Mouse (Mus musculus) olfactory bulb, adult 2 months (tissue): Measurements from ENCODE around the gene Tctn3. TPM values are rescaled to one million over a fixed set of nuclear protein-coding genes. Genes with fewer than 3 reads are reported as not detected.

Experiments used
- H3K27ac ChIP-seq: fragments of 200-500 bp; 2 replicates; pipeline ENCODE4 v1.5.1; 2012; ENCODE audit warnings: low read depth, low read length; ENCODE audit not compliant: insufficient read depth
- H3K4me1 ChIP-seq: fragments of 200-500 bp; 2 replicates; pipeline ENCODE4 v1.6.1; 2012; ENCODE audit warnings: low read length; ENCODE audit not compliant: control insufficient read depth, insufficient read depth
- H3K4me3 ChIP-seq: fragments of 200-500 bp; 2 replicates; pipeline ENCODE4 v1.5.1; 2012; ENCODE audit warnings: mild to moderate bottlenecking, low read depth, low read length, moderate library complexity; ENCODE audit not compliant: insufficient read depth
- CTCF ChIP-seq: fragments of 200-500 bp; IDR thresholded peaks from 2 replicates; pipeline ENCODE4 v1.5.1; 2012; ENCODE audit warnings: low read depth, mild to moderate bottlenecking, low read length, moderate library complexity; ENCODE audit not compliant: insufficient read depth
- POLR2A ChIP-seq: fragments of 200-500 bp; IDR thresholded peaks from 2 replicates; pipeline ENCODE4 v1.6.1; 2012; ENCODE audit warnings: mild to moderate bottlenecking, low read depth, low read length, moderate library complexity; ENCODE audit not compliant: insufficient read depth
- WGBS: fragments of 180-500 bp; shearing (Covaris S2); methylation state at CpG from one replicate; pipeline ENCODE4 v1.1.7; 2018; 5-methylcytosine and 5-hydroxymethylcytosine counted together
- polyA plus RNA-seq: library from polyadenylated mRNA; stranded (reverse); fragments of >200 nt; gene quantifications from 2 replicates; pipeline ENCODE4 v1.2.4, GENCODE M21; 2012; ENCODE audit warnings: low replicate concordance; ENCODE audit not compliant: missing spikeins, insufficient read depth, insufficient read length

The Tctn3 gene
- polyA plus RNA-seq, 1 experiment = not detected

DNA sequence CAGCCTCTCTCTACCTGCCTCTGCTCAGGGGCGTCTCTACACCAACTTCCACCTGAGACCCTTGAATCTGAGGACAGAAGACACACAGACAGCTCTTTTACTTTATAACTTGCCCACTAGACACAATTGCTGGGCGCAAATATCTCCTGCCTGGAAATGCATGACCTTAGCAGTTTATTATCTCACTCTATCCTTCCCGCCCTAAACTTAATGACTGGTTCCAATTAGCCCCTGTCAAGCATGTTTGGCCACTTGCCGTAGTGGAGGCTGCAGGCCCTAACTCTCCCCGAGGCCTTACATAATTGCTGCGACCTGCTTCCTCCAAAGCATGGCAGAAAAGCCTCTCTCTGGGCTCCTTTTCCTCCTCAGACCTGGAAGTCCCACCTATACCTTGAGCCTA, 34.3 kb upstream of the Tctn3 start:
- WGBS = 65% methylated on average over 6 of the region's 6 CpGs
- no peaks in the 10 kb centered on the region for H3K4me1 ChIP-seq
- H3K4me3 ChIP-seq = no peak overlapping the region
- no peak for TF ChIP-seq POLR2A
- no peak for TF ChIP-seq CTCF
- H3K27ac ChIP-seq = no peak overlapping the region

DNA sequence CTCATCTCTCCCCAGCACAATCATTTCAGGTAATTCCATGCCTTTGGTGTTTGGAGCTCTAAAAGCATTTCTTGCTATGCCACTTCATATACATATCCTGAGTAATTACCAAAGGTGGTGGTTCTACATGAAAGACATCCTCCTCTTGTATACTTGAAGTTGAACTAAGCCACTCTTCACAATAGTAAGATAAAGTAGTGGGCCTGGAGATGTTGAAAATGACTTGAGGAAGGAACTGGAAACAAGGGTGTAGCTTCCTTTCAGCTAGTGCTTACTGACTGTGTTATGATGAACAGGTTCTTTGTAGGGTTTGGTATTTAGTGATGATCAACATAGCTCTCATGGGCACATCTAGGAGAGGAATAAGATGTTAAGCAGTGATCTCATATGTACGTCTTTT, 31.8 kb upstream of the Tctn3 start:
- WGBS = 96% methylated on average over 1 of the region's 1 CpGs
- Histone ChIP-seq H3K27ac (no peak overlapping the region), H3K4me3 (no peak overlapping the region), H3K4me1 (no peaks in the 10 kb centered on the region)
- TF ChIP-seq CTCF (no peak), POLR2A (no peak)

DNA sequence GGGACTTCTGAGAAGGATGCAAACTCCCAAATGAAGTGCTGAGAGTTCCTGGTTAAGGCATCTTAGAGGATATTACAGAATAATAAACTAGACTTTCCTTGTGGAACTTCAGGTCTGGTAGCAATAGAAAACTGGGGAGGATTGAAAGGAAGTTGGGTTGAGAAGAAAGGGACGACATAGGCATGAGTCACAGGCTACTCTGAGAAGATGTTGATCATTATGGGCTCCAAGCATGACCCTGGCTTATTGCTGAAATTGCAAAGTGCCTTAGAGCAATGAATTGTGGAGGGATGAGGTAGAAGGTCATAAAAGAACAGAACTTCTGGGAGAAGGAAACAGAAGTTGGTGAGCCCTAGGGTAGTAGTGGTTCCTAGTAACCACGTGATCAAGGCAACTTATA, 28.8 kb upstream of the Tctn3 start:
- no peak overlapping the region for H3K4me3 ChIP-seq
- H3K4me1 ChIP-seq = no peaks in the 10 kb centered on the region
- no peak overlapping the region for H3K27ac ChIP-seq
- TF ChIP-seq POLR2A (no peak), CTCF (no peak)
- 88% methylated on average over 2 of the region's 2 CpGs for WGBS

DNA sequence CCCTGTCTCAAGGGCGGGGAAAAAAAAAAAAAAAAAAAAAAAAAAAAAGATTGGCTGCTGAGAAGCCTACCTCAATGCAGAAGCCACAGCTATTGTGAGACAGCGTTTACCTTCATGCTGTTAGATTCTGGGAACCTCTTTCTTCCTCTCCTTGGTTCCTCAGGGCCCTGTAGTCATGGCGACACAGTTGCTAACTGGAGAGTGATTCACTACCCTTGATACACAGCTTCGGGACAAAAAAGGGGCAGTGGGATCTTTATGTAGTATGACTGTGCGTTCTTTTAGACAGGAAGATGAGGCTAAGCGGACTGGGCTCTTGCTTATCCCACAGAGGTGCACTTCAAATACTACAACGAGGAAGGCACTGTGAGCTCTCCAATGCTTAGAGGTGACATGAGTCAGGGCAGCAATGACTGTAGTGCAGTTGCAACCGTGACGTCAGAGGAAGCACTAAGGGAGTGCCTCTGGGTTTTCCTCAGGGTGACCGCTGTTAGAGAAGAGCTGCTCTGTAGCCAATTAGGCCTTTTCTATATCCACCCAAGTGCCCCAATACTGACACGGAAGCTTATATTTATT, 27.8 kb upstream of the Tctn3 start:
- no peaks in the 10 kb centered on the region for H3K4me1 ChIP-seq
- H3K27ac ChIP-seq = no peak overlapping the region
- TF ChIP-seq POLR2A = no peak
- TF ChIP-seq CTCF = no peak
- no peak overlapping the region for H3K4me3 ChIP-seq
- 68% methylated on average over 11 of the region's 11 CpGs for WGBS

DNA sequence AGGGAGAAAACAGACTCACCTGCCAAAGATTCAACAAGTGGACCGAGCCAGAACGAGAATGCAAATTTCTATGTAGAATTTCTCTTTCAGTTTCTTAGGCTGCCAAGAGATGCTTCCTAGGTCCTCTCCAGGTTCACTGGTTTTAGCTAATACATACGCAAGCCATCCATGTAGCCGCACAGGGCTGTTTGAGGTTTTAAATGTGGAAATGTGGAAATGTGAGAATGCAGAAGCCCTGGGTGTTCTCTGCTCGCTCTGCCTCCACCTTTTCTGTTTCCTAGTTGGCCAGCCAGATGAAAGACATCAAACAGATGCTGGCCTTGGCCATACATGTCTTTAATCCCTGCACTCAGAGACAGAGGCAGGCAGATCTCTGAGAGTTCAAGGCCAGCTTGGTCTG, 26.5 kb upstream of the Tctn3 start:
- TF ChIP-seq POLR2A (no peak), CTCF (no peak)
- H3K4me1 ChIP-seq = no peaks in the 10 kb centered on the region
- no peak overlapping the region for H3K4me3 ChIP-seq
- 97% methylated on average over 5 of the region's 5 CpGs for WGBS
- H3K27ac ChIP-seq = no peak overlapping the region

DNA sequence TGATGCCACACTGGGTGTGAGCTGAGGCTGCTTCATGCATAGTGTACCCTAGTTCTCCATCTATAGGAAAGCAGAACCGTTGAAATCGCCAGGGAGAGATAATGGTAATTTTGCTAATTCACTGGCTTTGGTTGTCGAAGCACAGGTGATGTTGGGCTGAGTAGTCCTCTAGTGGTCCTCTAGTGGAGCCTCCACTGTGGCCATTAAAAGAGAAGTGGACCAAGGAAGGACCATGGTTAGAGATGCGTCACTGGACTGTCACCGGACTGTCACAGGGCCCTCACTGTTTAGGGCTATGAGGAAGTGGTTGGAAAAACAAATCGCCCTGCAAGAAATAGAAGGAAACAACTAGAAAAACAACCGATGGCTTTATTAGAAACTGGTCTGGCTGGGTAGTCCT, 25.6 kb upstream of the Tctn3 start:
- H3K4me3 ChIP-seq = no peak overlapping the region
- no peaks in the 10 kb centered on the region for H3K4me1 ChIP-seq
- no peak for TF ChIP-seq CTCF
- no peak for TF ChIP-seq POLR2A
- no peak overlapping the region for H3K27ac ChIP-seq
- 84% methylated on average over 7 of the region's 7 CpGs for WGBS

DNA sequence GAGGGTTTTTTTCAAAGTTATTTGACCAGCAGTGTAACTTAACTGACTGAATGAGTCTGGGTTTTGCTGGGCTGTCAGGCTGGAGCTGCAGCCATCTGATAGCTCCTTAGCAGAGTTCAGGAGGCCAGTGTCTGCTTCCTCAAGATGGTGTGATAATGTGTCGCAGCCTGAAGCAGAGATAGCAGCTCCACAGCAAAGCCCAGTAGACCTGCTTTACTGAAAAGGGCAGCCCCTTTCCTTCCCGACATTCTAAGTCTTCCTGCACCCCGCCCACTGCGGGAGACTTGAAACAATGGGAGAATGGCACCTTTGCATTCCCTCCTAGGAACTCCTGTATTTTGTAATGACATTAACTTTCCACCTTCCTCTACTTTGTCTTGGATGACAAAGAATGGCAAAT, 25.1 kb upstream of the Tctn3 start:
- H3K4me3 ChIP-seq = no peak overlapping the region
- H3K4me1 ChIP-seq = no peaks in the 10 kb centered on the region
- no peak overlapping the region for H3K27ac ChIP-seq
- TF ChIP-seq POLR2A (no peak), CTCF (no peak)
- WGBS = 67% methylated on average over 4 of the region's 4 CpGs

DNA sequence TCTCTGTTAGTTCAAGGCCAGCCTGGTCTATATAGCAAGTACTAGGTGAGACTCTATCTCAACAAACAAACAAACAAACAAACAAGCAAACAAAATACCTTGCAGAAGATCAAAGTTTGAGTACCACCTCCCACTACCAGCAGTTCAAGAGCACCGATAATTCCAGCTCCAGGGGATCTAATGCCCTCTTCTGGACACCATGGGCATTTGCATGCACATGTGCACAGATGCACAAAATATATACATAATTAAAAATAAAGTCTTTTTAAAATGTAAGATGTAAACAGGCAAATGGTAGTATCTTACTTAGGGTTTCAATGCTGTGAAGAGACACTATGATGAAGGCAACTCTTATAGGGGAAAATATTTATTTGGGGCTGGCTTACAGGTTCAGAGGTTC, 21.1 kb upstream of the Tctn3 start:
- TF ChIP-seq CTCF (no peak), POLR2A (no peak)
- Histone ChIP-seq H3K27ac (no peak overlapping the region), H3K4me1 (no peaks in the 10 kb centered on the region), H3K4me3 (no peak overlapping the region)
- WGBS = 63% methylated on average over 1 of the region's 1 CpGs

DNA sequence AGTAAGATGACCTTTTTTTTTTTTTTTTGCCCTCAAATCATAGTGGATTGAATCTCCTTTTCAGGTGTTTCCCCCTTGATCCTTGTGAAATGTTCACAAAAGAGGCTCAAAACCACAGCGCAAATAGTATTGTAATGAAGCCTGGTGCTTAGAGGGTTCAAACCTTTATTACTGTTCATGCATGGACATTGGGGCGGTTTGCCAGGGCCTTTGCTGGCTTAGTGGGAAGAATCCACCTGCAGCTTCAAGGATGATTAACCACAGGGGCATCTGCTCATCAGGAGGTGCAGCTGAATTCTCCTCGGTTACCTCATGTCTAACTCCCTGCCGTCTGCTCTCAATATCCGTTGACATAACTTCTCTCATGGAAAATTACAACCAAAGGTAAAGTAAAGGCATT, 20.6 kb upstream of the Tctn3 start:
- no peak overlapping the region for H3K27ac ChIP-seq
- WGBS = 90% methylated on average over 5 of the region's 5 CpGs
- H3K4me1 ChIP-seq = no peaks in the 10 kb centered on the region
- H3K4me3 ChIP-seq = no peak overlapping the region
- no peak for TF ChIP-seq POLR2A
- no peak for TF ChIP-seq CTCF

DNA sequence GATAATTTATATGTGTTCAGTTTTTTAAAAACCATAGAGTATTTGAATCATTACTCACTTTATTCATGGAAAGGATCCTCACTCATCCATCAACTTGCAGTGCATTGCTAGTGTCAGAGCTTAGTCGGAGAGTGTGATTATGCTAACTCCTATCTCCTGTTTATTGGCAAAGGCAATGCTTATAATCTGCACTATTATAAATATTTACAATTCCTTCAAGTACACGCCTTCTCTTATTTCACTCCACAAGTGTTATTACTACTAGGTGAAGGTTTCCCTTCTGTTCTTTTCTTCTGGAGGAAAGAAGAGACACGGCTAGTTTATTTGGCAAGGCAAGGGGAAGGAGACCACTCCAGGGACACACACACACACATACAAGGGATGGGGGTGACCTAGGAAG, 20.2 kb upstream of the Tctn3 start:
- 82% methylated on average over 3 of the region's 3 CpGs for WGBS
- Histone ChIP-seq H3K27ac (no peak overlapping the region), H3K4me1 (no peaks in the 10 kb centered on the region), H3K4me3 (no peak overlapping the region)
- TF ChIP-seq CTCF (no peak), POLR2A (no peak)
